Mouse (Mus musculus) liver, embryonic 15.5 days (tissue): Measurements from ENCODE around the gene Tnfsf13b. TPM values are rescaled to one million over a fixed set of nuclear protein-coding genes. Genes with fewer than 3 reads are reported as not detected.

Experiments
- ATAC-seq: fragments of 200-750 bp; cut with Nextera tagmentation; 2 replicates; pipeline ENCODE4 v1.8.0; 2017; ENCODE audit warnings: moderate number of reproducible peaks, mild to moderate bottlenecking, moderate library complexity; ENCODE audit not compliant: insufficient read depth
- H3K27ac ChIP-seq: fragments of 300-500 bp; sonication (generic); replicated peaks from 2 replicates; pipeline ENCODE4 v1.5.1; 2015; ENCODE audit warnings: mild to moderate bottlenecking, inconsistent platforms
- H3K27me3 ChIP-seq: fragments of 300-500 bp; sonication (generic); 2 replicates; pipeline ENCODE4 v1.6.1; 2015; ENCODE audit warnings: mild to moderate bottlenecking, inconsistent platforms
- H3K36me3 ChIP-seq: fragments of 300-500 bp; sonication (generic); replicated peaks from 2 replicates; pipeline ENCODE4 v1.6.1; 2015; ENCODE audit warnings: moderate library complexity, mild to moderate bottlenecking, inconsistent platforms
- H3K4me1 ChIP-seq: fragments of 300-500 bp; sonication (generic); replicated peaks from 2 replicates; pipeline ENCODE4 v1.6.1; 2015; ENCODE audit warnings: inconsistent platforms
- H3K4me2 ChIP-seq: fragments of 300-500 bp; sonication (generic); 2 replicates; pipeline ENCODE4 v1.6.1; 2015; ENCODE audit warnings: moderate library complexity, mild to moderate bottlenecking, inconsistent platforms
- H3K4me3 ChIP-seq: fragments of 300-500 bp; sonication (generic); replicated peaks from 2 replicates; pipeline ENCODE4 v1.5.1; 2015; ENCODE audit warnings: mild to moderate bottlenecking, inconsistent platforms
- H3K9ac ChIP-seq: fragments of 300-500 bp; sonication (generic); 2 replicates; pipeline ENCODE4 v1.6.1; 2015; ENCODE audit warnings: moderate library complexity, mild to moderate bottlenecking, inconsistent platforms
- H3K9me3 ChIP-seq: fragments of 300-500 bp; sonication (generic); replicated peaks from 2 replicates; pipeline ENCODE4 v1.6.1; 2016; ENCODE audit warnings: inconsistent platforms
- WGBS: fragments of 180-500 bp; shearing (Covaris S2); methylation state at CpG from one replicate; pipeline ENCODE4 v1.1.7; 2015; ENCODE audit warnings: mixed read lengths; ENCODE audit not compliant: insufficient replicate concordance; 5-methylcytosine and 5-hydroxymethylcytosine counted together
- polyA plus RNA-seq: library from polyadenylated mRNA; unstranded; fragments of >200 nt; fragmentation: Nextera tagmentation; extraction: Ambion mirVana; gene quantifications from 2 replicates; pipeline ENCODE4 v1.2.1, GENCODE M21; 2015

Gene Tnfsf13b
- polyA plus RNA-seq = 0.41 and 0.51 TPM in 2 replicates

- Histone ChIP-seq H3K36me3 (no peaks in the 10 kb centered on the region), H3K4me2 (peak within 1 kb of the TSS; percentile 54), H3K4me3 (peak within 1 kb of the TSS; percentile 26), H3K9ac (no peak within 1 kb of the TSS), H3K4me1 (no peaks in the 10 kb centered on the region), H3K27ac (no peak within 1 kb of the TSS), H3K27me3 (peaks cover 10% of the 10 kb centered on the region), H3K9me3 (no peaks in the 10 kb centered on the region)
- WGBS = 48% methylated on average over 16 of the region's 16 CpGs
- ATAC-seq = no peak
Observed at GRCm38 (mm10) chr8:10006156-10006985, at the start of gene Tnfsf13b. Gene Tnfsf13b (plus strand): TSS chr8:10006467.

GRCm38 (mm10) chr8:9958338-9958737, 47.9 kb upstream of the Tnfsf13b start:
- no peak overlapping the region for H3K4me2 ChIP-seq

GRCm38 (mm10) chr8:9959919-9960318, 46.3 kb upstream of the Tnfsf13b start:
- no peak overlapping the region for H3K4me2 ChIP-seq
- H3K4me1 ChIP-seq = no peaks in the 10 kb centered on the region
- H3K9ac ChIP-seq = no peak overlapping the region
- no peak overlapping the region for H3K27ac ChIP-seq
- ATAC-seq = no peak
- H3K36me3 ChIP-seq = no peaks in the 10 kb centered on the region
- 46% methylated on average over 2 of the region's 2 CpGs for WGBS
- no peak overlapping the region for H3K4me3 ChIP-seq
- no peaks in the 10 kb centered on the region for H3K27me3 ChIP-seq
- H3K9me3 ChIP-seq = no peaks in the 10 kb centered on the region

More at GRCm38 (mm10) chr8:9958338-9958737, 47.9 kb upstream of the Tnfsf13b start:
- no peaks in the 10 kb centered on the region for H3K36me3 ChIP-seq
- H3K4me1 ChIP-seq = no peaks in the 10 kb centered on the region
- no peak overlapping the region for H3K27ac ChIP-seq
- no peak for ATAC-seq
- H3K9me3 ChIP-seq = no peaks in the 10 kb centered on the region
- WGBS = 42% methylated on average over 4 of the region's 4 CpGs
- H3K27me3 ChIP-seq = no peaks in the 10 kb centered on the region
- no peak overlapping the region for H3K9ac ChIP-seq
- no peak overlapping the region for H3K4me3 ChIP-seq

GRCm38 (mm10) chr8:9971866-9972265, 34.4 kb upstream of the Tnfsf13b start:
- H3K4me2 ChIP-seq = no peak overlapping the region
- 77% methylated on average over 9 of the region's 9 CpGs for WGBS
- H3K27me3 ChIP-seq = no peaks in the 10 kb centered on the region
- no peak overlapping the region for H3K27ac ChIP-seq
- no peak overlapping the region for H3K4me3 ChIP-seq
- no peak overlapping the region for H3K9ac ChIP-seq
- no peak for ATAC-seq
- H3K4me1 ChIP-seq = peaks cover 15% of the 10 kb centered on the region
- peaks cover 8% of the 10 kb centered on the region for H3K36me3 ChIP-seq
- no peaks in the 10 kb centered on the region for H3K9me3 ChIP-seq

GRCm38 (mm10) chr8:9975276-9975675, 31.0 kb upstream of the Tnfsf13b start:
- H3K9me3 ChIP-seq = no peaks in the 10 kb centered on the region
- no peak overlapping the region for H3K27ac ChIP-seq
- peak overlapping the region; percentile 88 for H3K4me3 ChIP-seq
- H3K4me2 ChIP-seq = peak overlapping the region; percentile 81
- H3K27me3 ChIP-seq = no peaks in the 10 kb centered on the region
- H3K9ac ChIP-seq = no peak overlapping the region
- 28% methylated on average over 5 of the region's 5 CpGs for WGBS
- no peak for ATAC-seq
- H3K4me1 ChIP-seq = peaks cover 41% of the 10 kb centered on the region
- peaks cover 8% of the 10 kb centered on the region for H3K36me3 ChIP-seq

- Histone ChIP-seq H3K9me3 (no peaks in the 10 kb centered on the region), H3K27ac (peak overlapping the region; percentile 83), H3K36me3 (peaks cover 8% of the 10 kb centered on the region), H3K27me3 (no peaks in the 10 kb centered on the region), H3K4me2 (peak overlapping the region; percentile 81), H3K9ac (peak overlapping the region; percentile 55), H3K4me3 (peak overlapping the region; percentile 88), H3K4me1 (peaks cover 49% of the 10 kb centered on the region)
- under 1% methylated on average over 47 of the region's 47 CpGs for WGBS
- ATAC-seq = peak; percentile 92
Observed at GRCm38 (mm10) chr8:9975898-9976611, 30.2 kb upstream of the Tnfsf13b start.

- 37% methylated on average over 15 of the region's 15 CpGs for WGBS
- H3K4me2 ChIP-seq = peak overlapping the region; percentile 81
- H3K4me3 ChIP-seq = peak overlapping the region; percentile 88
- H3K36me3 ChIP-seq = peaks cover 8% of the 10 kb centered on the region
- no peaks in the 10 kb centered on the region for H3K9me3 ChIP-seq
- no peak for ATAC-seq
- H3K4me1 ChIP-seq = peaks cover 51% of the 10 kb centered on the region
- H3K9ac ChIP-seq = peak overlapping the region; percentile 30; the same call in 1 of the 2 replicates
- H3K27me3 ChIP-seq = no peaks in the 10 kb centered on the region
- peak overlapping the region; percentile 83 for H3K27ac ChIP-seq
Observed at GRCm38 (mm10) chr8:9977016-9977415, 29.3 kb upstream of the Tnfsf13b start.

GRCm38 (mm10) chr8:9977573-9978314, 28.5 kb upstream of the Tnfsf13b start, which contains the start of the genes Lig4 and Abhd13:
Gene Lig4 (minus strand): TSS chr8:9977686.
Gene Abhd13 (plus strand): TSS chr8:9977707.
- WGBS = under 1% methylated on average over 65 of the region's 68 CpGs
- peak; percentile 67 for ATAC-seq
- H3K4me1 ChIP-seq = peaks cover 51% of the 10 kb centered on the region

GRCm38 (mm10) chr8:9978475-9979230, 27.6 kb upstream of the Tnfsf13b start:
- Histone ChIP-seq H3K27me3 (no peaks in the 10 kb centered on the region), H3K4me3 (peak overlapping the region; percentile 88), H3K36me3 (peaks cover 7% of the 10 kb centered on the region), H3K9me3 (no peaks in the 10 kb centered on the region), H3K4me1 (peaks cover 51% of the 10 kb centered on the region), H3K9ac (peak overlapping the region; percentile 80), H3K27ac (peak overlapping the region; percentile 83; the same call in 1 of the 2 replicates), H3K4me2 (peak overlapping the region; percentile 81)
- ATAC-seq = no peak
- WGBS = 36% methylated on average over 18 of the region's 18 CpGs

More at GRCm38 (mm10) chr8:9977573-9978314, 28.5 kb upstream of the Tnfsf13b start, which contains the start of the genes Lig4 and Abhd13:
- no peaks in the 10 kb centered on the region for H3K9me3 ChIP-seq
- peak within 1 kb of the TSS; percentile 83 for H3K27ac ChIP-seq
- H3K27me3 ChIP-seq = no peaks in the 10 kb centered on the region
- H3K9ac ChIP-seq = peak within 1 kb of the TSS; percentile 80
- H3K4me2 ChIP-seq = peak within 1 kb of the TSS; percentile 81
- H3K4me3 ChIP-seq = peak within 1 kb of the TSS; percentile 88
- H3K36me3 ChIP-seq = peaks cover 6% of the 10 kb centered on the region

- H3K4me3 ChIP-seq = no peak overlapping the region
- H3K27ac ChIP-seq = no peak overlapping the region
- no peaks in the 10 kb centered on the region for H3K27me3 ChIP-seq
- no peaks in the 10 kb centered on the region for H3K9me3 ChIP-seq
- WGBS = 24% methylated on average over 1 of the region's 1 CpGs
- ATAC-seq = no peak
- H3K4me2 ChIP-seq = peak overlapping the region; percentile 8; the same call in 1 of the 2 replicates
- H3K4me1 ChIP-seq = peaks cover 51% of the 10 kb centered on the region
- peaks cover 12% of the 10 kb centered on the region for H3K36me3 ChIP-seq
- no peak overlapping the region for H3K9ac ChIP-seq
Observed at GRCm38 (mm10) chr8:9979746-9980145, 26.5 kb upstream of the Tnfsf13b start.
